10 mouse cellular contexts compared by ENCODE assay signal in the genomic region with DNA sequence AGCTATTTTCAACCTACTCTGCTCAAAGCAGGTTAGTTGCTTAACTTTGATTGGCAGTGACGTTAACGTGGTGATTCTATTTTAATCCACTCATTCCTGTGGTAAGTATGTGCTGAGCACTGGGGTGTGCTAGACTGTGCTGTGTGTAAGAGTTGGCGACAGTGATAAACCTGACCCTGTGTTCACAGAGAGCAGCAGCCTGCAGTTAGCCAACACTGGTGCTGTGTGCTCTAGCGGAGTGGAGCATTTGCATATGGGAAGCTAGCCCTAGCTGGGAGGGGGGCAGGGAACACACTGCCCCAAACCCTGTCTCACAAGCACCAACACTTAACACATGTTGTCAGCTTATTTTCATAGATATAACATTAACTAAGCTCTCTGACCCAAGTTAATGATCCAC. TPM values are rescaled to one million over a fixed set of nuclear protein-coding genes. Genes with fewer than 3 reads are reported as not detected.
DNase-seq lines count a peak whose midpoint lies in the region; ATAC-seq and TF ChIP-seq lines count a peak whose summit lies in the region.
"Had no signal": no experiment of that assay in that cellular context is flagged by ENCODE, and none has a peak within 500 bp of the region (broad histone marks: within the 10 kb centered on the region; RNA-seq: fewer than 3 reads in every experiment).

No protein-coding gene starts in this region.

- TF ChIP-seq CTCF in brain, embryonic 14.5 days (IDR thresholded peaks at IDR 0.05; ENCODE audit: borderline replicate concordance, extremely low read depth, insufficient read depth, insufficient read length) = no peak
- TF ChIP-seq CTCF in layer of hippocampus, adult 2 months (conservative IDR thresholded peaks at IDR 0.05) = no peak

- no peaks in the 10 kb centered on the region for H3K9me3 ChIP-seq in lung, embryonic 16.5 days (ENCODE audit: control insufficient read depth, low read length)
- no peaks in the 10 kb centered on the region for H3K9me3 ChIP-seq in neural tube, embryonic 15.5 days (replicated peaks)

- no peak overlapping the region for H3K4me3 ChIP-seq in lung, embryonic 16.5 days (ENCODE audit: low read length)
- H3K4me3 ChIP-seq in neural tube, embryonic 15.5 days (replicated peaks) = no peak overlapping the region
- H3K4me3 ChIP-seq in layer of hippocampus, adult 2 months = no peak overlapping the region
- H3K4me3 ChIP-seq: erythroblast, embryonic 14.5 days had no signal

- H3K4me1 ChIP-seq in lung, embryonic 16.5 days (replicated peaks; ENCODE audit: control insufficient read depth, insufficient read depth, low read length) = no peaks in the 10 kb centered on the region
- 0 out of 2 replicates have a peak, but pooled peaks cover 5% of the 10 kb centered on the region for H3K4me1 ChIP-seq in neural tube, embryonic 15.5 days

- no peak overlapping the region for H3K9ac ChIP-seq in lung, embryonic 16.5 days (ENCODE audit: low read length)
- H3K9ac ChIP-seq in neural tube, embryonic 15.5 days (replicated peaks) = no peak overlapping the region
- H3K9ac ChIP-seq: liver, embryonic 14.5 days had no signal

- H3K27me3 ChIP-seq in lung, embryonic 16.5 days (ENCODE audit: control insufficient read depth, insufficient read depth, low read depth, low read length) = no peaks in the 10 kb centered on the region
- no peaks in the 10 kb centered on the region for H3K27me3 ChIP-seq in neural tube, embryonic 15.5 days (replicated peaks)

- WGBS in lung, embryonic 16.5 days = 42% methylated on average over 4 of the region's 4 CpGs
- WGBS in neural tube, embryonic 15.5 days = 38% methylated on average over 4 of the region's 4 CpGs

- no peak overlapping the region for H3K27ac ChIP-seq in lung, embryonic 16.5 days (ENCODE audit: low read length)
- no peak overlapping the region for H3K27ac ChIP-seq in neural tube, embryonic 15.5 days (replicated peaks)
- no peak overlapping the region for H3K27ac ChIP-seq in layer of hippocampus, adult 2 months
- H3K27ac ChIP-seq: liver, embryonic 14.5 days had no signal

- TF ChIP-seq POLR2A in brain, embryonic 14.5 days (IDR thresholded peaks at IDR 0.05; ENCODE audit: borderline replicate concordance, extremely low read depth, insufficient read depth, insufficient read length, poor library complexity, severe bottlenecking) = no peak

- no peaks in the 10 kb centered on the region for H3K36me3 ChIP-seq in lung, embryonic 16.5 days (ENCODE audit: control insufficient read depth, insufficient read depth, low read length)
- H3K36me3 ChIP-seq in neural tube, embryonic 15.5 days = no peaks in the 10 kb centered on the region

- DNase-seq in lung, postnatal 4 days = no peak
- peak; percentile 47 for DNase-seq in brain, embryonic 14.5 days (ENCODE audit: low read depth)
- DNase-seq in kidney, adult 9 months = peak; percentile 84
- DNase-seq in cerebellum, adult 11-12 months = no peak
- DNase-seq in layer of hippocampus, adult 2 months (ENCODE audit: low spot score in 2 of 2) = no peak

- peak; percentile 52; the same call in 1 of the 2 replicates for ATAC-seq in lung, embryonic 16.5 days (ENCODE audit: low read depth)
- peak; percentile 51 for ATAC-seq in neural tube, embryonic 15.5 days (ENCODE audit: low FRiP score)
- ATAC-seq in erythroblast, adult 5-6 weeks (replicated peaks; ENCODE audit: low FRiP score, poor library complexity, severe bottlenecking) = no peak

- no peak overlapping the region for H3K4me2 ChIP-seq in lung, embryonic 16.5 days (ENCODE audit: low read depth, low read length)
- no peak overlapping the region for H3K4me2 ChIP-seq in neural tube, embryonic 15.5 days

RNA-seq across cellular contexts. Expression of a gene that starts 11.7 kb away (rescaled TPM):
- 4.4 and 5.5 TPM in 2 replicates for polyA plus RNA-seq in lung, embryonic 16.5 days (2015; fragmentation: Nextera tagmentation; extraction: Ambion mirVana)
- 7.9 and 9.5 TPM in 2 replicates for polyA plus RNA-seq in brain, embryonic 14.5 days (2012; rRNA removed)
- 4.4 and 4.9 TPM in 2 replicates for polyA plus RNA-seq in neural tube, embryonic 15.5 days (2015; fragmentation: Nextera tagmentation; extraction: Ambion mirVana)
- 22.5 and 27.6 TPM in 2 replicates for total RNA-seq in erythroblast, adult 5-6 weeks (2015; ENCODE audit: low replicate concordance)
- total RNA-seq in erythroblast, adult 5-6 weeks (2017; ENCODE audit: low replicate concordance) = 28.9 and 43.9 TPM in 2 replicates
- total RNA-seq in layer of hippocampus, adult 2 months (2021) = 10 to 100 TPM; 19.2 to 21.7 TPM

Comparison
In these comparisons a context has a peak if more than half of its experiments do, and no peak if none do; other contexts are left out.
1. DNase-seq: peak in brain, embryonic 14.5 days (single experiment) and kidney, adult 9 months (single experiment); none in lung, postnatal 4 days (0 of 2), cerebellum, adult 11-12 months (single experiment) and layer of hippocampus, adult 2 months (0 of 2).